8 mouse cellular contexts compared by ENCODE assay signal in the genomic region with DNA sequence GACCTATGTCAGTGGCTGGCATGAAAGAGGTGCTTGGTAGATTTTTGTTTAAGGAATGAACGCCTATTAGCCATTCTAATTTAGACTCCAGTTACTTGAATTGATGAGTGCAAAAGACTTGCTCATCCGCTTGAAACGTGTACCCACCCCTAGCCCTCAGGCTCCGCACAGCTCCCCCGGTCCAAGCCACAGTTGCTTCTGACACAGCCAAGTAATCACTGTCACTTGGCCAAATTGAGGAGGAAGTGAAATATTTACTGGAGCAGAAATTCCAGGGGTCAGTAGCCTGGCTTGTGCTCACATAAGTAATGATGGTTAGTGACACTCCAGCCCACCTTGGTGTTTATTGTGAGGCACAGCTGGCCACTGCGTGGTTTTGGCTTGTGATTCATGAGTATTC.
DNase-seq lines count a peak whose midpoint lies in the region; ATAC-seq and TF ChIP-seq lines count a peak whose summit lies in the region.

No protein-coding gene starts in this region.

- DNase-seq in heart, embryonic 10.5 days (ENCODE audit: low spot score) = no peak
- no peak for DNase-seq in heart, adult 8-10 months (ENCODE audit: low spot score)
- DNase-seq in adrenal gland, adult 18-20 months (ENCODE audit: low spot score in 2 of 2) = no peak
- DNase-seq in thymus, adult 2 months = no peak

- WGBS in heart, embryonic 10.5 days = 76% methylated on average over 6 of the region's 6 CpGs
- 46% methylated on average over 6 of the region's 6 CpGs for WGBS in forebrain, embryonic 15.5 days
- 20% methylated on average over 6 of the region's 6 CpGs for WGBS in kidney, embryonic 14.5 days
- WGBS in midbrain, embryonic 13.5 days = 53% methylated on average over 6 of the region's 6 CpGs
- WGBS in thymus, adult 2 months = 65% methylated on average over 6 of the region's 6 CpGs

- H3K4me1 ChIP-seq in heart, embryonic 10.5 days = peaks cover 28% of the 10 kb centered on the region
- peaks cover 28% of the 10 kb centered on the region for H3K4me1 ChIP-seq in forebrain, embryonic 15.5 days
- peaks cover 24% of the 10 kb centered on the region for H3K4me1 ChIP-seq in kidney, embryonic 14.5 days (ENCODE audit: control insufficient read depth, insufficient read depth, low read length)
- peaks cover 51% of the 10 kb centered on the region for H3K4me1 ChIP-seq in midbrain, embryonic 13.5 days (replicated peaks)
- peaks cover 12% of the 10 kb centered on the region for H3K4me1 ChIP-seq in thymus, adult 2 months (replicated peaks; ENCODE audit: control insufficient read depth, insufficient read depth, low read length)

- peak overlapping the region; percentile 19; the same call in 1 of the 2 replicates for H3K4me2 ChIP-seq in forebrain, embryonic 15.5 days (replicated peaks)
- peak overlapping the region; percentile 30 for H3K4me2 ChIP-seq in kidney, embryonic 14.5 days (replicated peaks; ENCODE audit: low read depth, low read length)
- peak overlapping the region; percentile 23; the same call in 1 of the 2 replicates for H3K4me2 ChIP-seq in midbrain, embryonic 13.5 days (replicated peaks)

- no peak overlapping the region for H3K9ac ChIP-seq in forebrain, embryonic 15.5 days (replicated peaks)
- no peak overlapping the region for H3K9ac ChIP-seq in kidney, embryonic 14.5 days (ENCODE audit: low read depth, low read length)
- no peak overlapping the region for H3K9ac ChIP-seq in midbrain, embryonic 13.5 days (replicated peaks)

- no peak for ATAC-seq in forebrain, embryonic 15.5 days (replicated peaks)
- ATAC-seq in kidney, embryonic 14.5 days (ENCODE audit: low FRiP score, low TSS enrichment) = peak; percentile 61
- no peak for ATAC-seq in midbrain, embryonic 13.5 days
- ATAC-seq in megakaryocyte, adult 5-6 weeks (ENCODE audit: poor library complexity, severe bottlenecking) = no peak

- no peak for TF ChIP-seq POLR2A in thymus, adult 2 months (IDR thresholded peaks at IDR 0.05; ENCODE audit: control insufficient read depth, extremely low read depth, insufficient read depth, low read length, poor library complexity)

- no peaks in the 10 kb centered on the region for H3K36me3 ChIP-seq in heart, embryonic 10.5 days
- no peaks in the 10 kb centered on the region for H3K36me3 ChIP-seq in forebrain, embryonic 15.5 days
- H3K36me3 ChIP-seq in kidney, embryonic 14.5 days (ENCODE audit: control insufficient read depth, insufficient read depth, low read length) = no peaks in the 10 kb centered on the region
- H3K36me3 ChIP-seq in midbrain, embryonic 13.5 days = no peaks in the 10 kb centered on the region
- no peaks in the 10 kb centered on the region for H3K36me3 ChIP-seq in thymus, adult 2 months (ENCODE audit: control insufficient read depth, insufficient read depth, low read length)

- peak overlapping the region; percentile 53; the same call in 1 of the 2 replicates for H3K27ac ChIP-seq in heart, embryonic 10.5 days
- 0 out of 2 replicates have a peak overlapping the region, but pooled peaks have one; percentile 47 for H3K27ac ChIP-seq in forebrain, embryonic 15.5 days (replicated peaks)
- H3K27ac ChIP-seq in kidney, embryonic 14.5 days (ENCODE audit: low read depth, low read length) = peak overlapping the region; percentile 55
- peak overlapping the region; percentile 45 for H3K27ac ChIP-seq in midbrain, embryonic 13.5 days
- no peak overlapping the region for H3K27ac ChIP-seq in thymus, adult 2 months (ENCODE audit: control insufficient read depth, insufficient read depth, low read length)

- no peaks in the 10 kb centered on the region for H3K9me3 ChIP-seq in heart, embryonic 10.5 days
- no peaks in the 10 kb centered on the region for H3K9me3 ChIP-seq in forebrain, embryonic 15.5 days
- H3K9me3 ChIP-seq in kidney, embryonic 14.5 days (ENCODE audit: control insufficient read depth, low read length) = no peaks in the 10 kb centered on the region
- H3K9me3 ChIP-seq in midbrain, embryonic 13.5 days = no peaks in the 10 kb centered on the region

- no peak for TF ChIP-seq CTCF in thymus, adult 2 months (IDR thresholded peaks at IDR 0.05; ENCODE audit: borderline replicate concordance, control insufficient read depth, extremely low read depth, insufficient read depth, low read length, poor library complexity)

- no peak overlapping the region for H3K4me3 ChIP-seq in heart, embryonic 10.5 days
- no peak overlapping the region for H3K4me3 ChIP-seq in forebrain, embryonic 15.5 days
- peak overlapping the region; percentile 9; the same call in 1 of the 2 replicates for H3K4me3 ChIP-seq in kidney, embryonic 14.5 days (ENCODE audit: low read length)
- H3K4me3 ChIP-seq in midbrain, embryonic 13.5 days (replicated peaks) = no peak overlapping the region
- no peak overlapping the region for H3K4me3 ChIP-seq in thymus, adult 2 months (ENCODE audit: control insufficient read depth, insufficient read depth, low read length)

- no peaks in the 10 kb centered on the region for H3K27me3 ChIP-seq in heart, embryonic 10.5 days (ENCODE audit: insufficient read depth, poor library complexity, severe bottlenecking)
- no peaks in the 10 kb centered on the region for H3K27me3 ChIP-seq in forebrain, embryonic 15.5 days
- no peaks in the 10 kb centered on the region for H3K27me3 ChIP-seq in kidney, embryonic 14.5 days (ENCODE audit: control insufficient read depth, insufficient read depth, low read length)
- no peaks in the 10 kb centered on the region for H3K27me3 ChIP-seq in midbrain, embryonic 13.5 days
- no peaks in the 10 kb centered on the region for H3K27me3 ChIP-seq in thymus, adult 2 months (ENCODE audit: control insufficient read depth, insufficient read depth, low read length)
